Mouse (Mus musculus): Measurements from ENCODE around the gene Arfgap2.

- TF ChIP-seq CTCF (IDR thresholded peaks at IDR 0.05; ENCODE audit: borderline replicate concordance, control insufficient read depth, extremely low read depth, insufficient read depth, low read length, poor library complexity) (no peak), POLR2A (IDR thresholded peaks at IDR 0.05; ENCODE audit: control insufficient read depth, extremely low read depth, insufficient read depth, low read length, poor library complexity) (no peak)
Observed at GRCm38 (mm10) chr2:91263692-91264660, 798 bp upstream of the Arfgap2 start.

All from thymus, adult 2 months (tissue).